Mouse (Mus musculus) midbrain, embryonic 16.5 days (tissue): ENCODE measurements at regions not wholly inside any gene's neighbourhood (a gene's known extent, or its start where the extent isn't known, plus 50 kb on each side); places are given as distances from the start of the nearest gene placed in this dataset.

Source experiments
- ATAC-seq: fragments of 200-750 bp; cut with Nextera tagmentation; 2 replicates; pipeline ENCODE4 v1.8.0; 2017; ENCODE audit warnings: moderate TSS enrichment
- H3K27ac ChIP-seq: fragments of 300-500 bp; sonication (generic); 2 replicates; pipeline ENCODE4 v1.5.1; 2014; ENCODE audit warnings: mild to moderate bottlenecking, low read length, mixed read lengths
- H3K27me3 ChIP-seq: fragments of 300-500 bp; sonication (generic); 2 replicates; pipeline ENCODE4 v1.6.1; 2014; ENCODE audit warnings: low read depth, low read length, mixed read lengths; ENCODE audit not compliant: control insufficient read depth, insufficient read depth
- H3K36me3 ChIP-seq: fragments of 300-500 bp; sonication (generic); 2 replicates; pipeline ENCODE4 v1.6.1; 2014; ENCODE audit warnings: mild to moderate bottlenecking, low read length, moderate library complexity, mixed read lengths; ENCODE audit not compliant: control insufficient read depth, insufficient read depth
- H3K4me1 ChIP-seq: fragments of 300-500 bp; sonication (generic); 2 replicates; pipeline ENCODE4 v1.6.1; 2014; ENCODE audit warnings: mild to moderate bottlenecking, low read length, mixed read lengths; ENCODE audit not compliant: control insufficient read depth, insufficient read depth
- H3K4me2 ChIP-seq: fragments of 300-500 bp; sonication (generic); 2 replicates; pipeline ENCODE4 v1.6.1; 2014; ENCODE audit warnings: mild to moderate bottlenecking, low read length, mixed read lengths
- H3K4me3 ChIP-seq: fragments of 300-500 bp; sonication (generic); 2 replicates; pipeline ENCODE4 v1.5.1; 2014; ENCODE audit warnings: low read depth, mild to moderate bottlenecking, low read length, moderate library complexity, mixed read lengths
- H3K9ac ChIP-seq: fragments of 300-500 bp; sonication (generic); 2 replicates; pipeline ENCODE4 v1.6.1; 2014; ENCODE audit warnings: low read depth, low read length, mixed read lengths
- H3K9me3 ChIP-seq: fragments of 300-500 bp; sonication (generic); replicated peaks from 2 replicates; pipeline ENCODE4 v1.6.1; 2014; ENCODE audit warnings: mild to moderate bottlenecking, low read length, mixed read lengths; ENCODE audit not compliant: control insufficient read depth, poor library complexity, severe bottlenecking
- WGBS: fragments of 180-500 bp; shearing (Covaris S2); extraction: QIAGEN DNeasy Blood & Tissue Kit; methylation state at CpG from one replicate; pipeline ENCODE4 v1.1.7; 2014; 5-methylcytosine and 5-hydroxymethylcytosine counted together

- no peaks in the 10 kb centered on the region for H3K4me1 ChIP-seq
- H3K27me3 ChIP-seq: 0 out of 2 replicates have a peak, but pooled peaks cover 6% of the 10 kb centered on the region
- ATAC-seq: no peak
- H3K9ac ChIP-seq: no peak overlapping the region
- WGBS: 67% methylated on average over 2 of the region's 2 CpGs
- H3K27ac ChIP-seq: no peak overlapping the region
- no peaks in the 10 kb centered on the region for H3K9me3 ChIP-seq
- no peaks in the 10 kb centered on the region for H3K36me3 ChIP-seq
- no peak overlapping the region for H3K4me2 ChIP-seq
- H3K4me3 ChIP-seq: no peak overlapping the region
Measured at GRCm38 (mm10) chr14:86463388-86463787, 677.6 kb downstream of the Diaph3 start.

- Histone ChIP-seq H3K4me2 (no peak overlapping the region), H3K27me3 (no peaks in the 10 kb centered on the region), H3K36me3 (no peaks in the 10 kb centered on the region), H3K9ac (no peak overlapping the region), H3K27ac (no peak overlapping the region), H3K4me3 (no peak overlapping the region), H3K9me3 (no peaks in the 10 kb centered on the region), H3K4me1 (no peaks in the 10 kb centered on the region)
- ATAC-seq: no peak
- WGBS: 88% methylated on average over 2 of the region's 2 CpGs
Measured at GRCm38 (mm10) chr14:86453142-86453541, 687.9 kb downstream of the Diaph3 start.

GRCm38 (mm10) chr14:86450616-86451015 lies 690.4 kb downstream of the Diaph3 start:
- Histone ChIP-seq H3K9me3 (no peaks in the 10 kb centered on the region), H3K4me1 (no peaks in the 10 kb centered on the region), H3K27ac (no peak overlapping the region), H3K4me2 (no peak overlapping the region), H3K27me3 (no peaks in the 10 kb centered on the region), H3K4me3 (no peak overlapping the region), H3K9ac (no peak overlapping the region), H3K36me3 (no peaks in the 10 kb centered on the region)
- WGBS: 93% methylated on average over 1 of the region's 1 CpGs
- no peak for ATAC-seq

- 84% methylated on average over 4 of the region's 4 CpGs for WGBS
Measured at GRCm38 (mm10) chr14:86445139-86445538, 695.9 kb downstream of the Diaph3 start.

GRCm38 (mm10) chr14:86443921-86444835 lies 696.9 kb downstream of the Diaph3 start:
- WGBS: 30% methylated on average over 5 of the region's 5 CpGs
- no peak for ATAC-seq

More at GRCm38 (mm10) chr14:86445139-86445538, 695.9 kb downstream of the Diaph3 start:
- no peaks in the 10 kb centered on the region for H3K4me1 ChIP-seq
- no peak overlapping the region for H3K4me2 ChIP-seq
- no peak overlapping the region for H3K9ac ChIP-seq
- ATAC-seq: no peak
- H3K27me3 ChIP-seq: no peaks in the 10 kb centered on the region
- H3K4me3 ChIP-seq: no peak overlapping the region
- no peak overlapping the region for H3K27ac ChIP-seq
- no peaks in the 10 kb centered on the region for H3K36me3 ChIP-seq
- no peaks in the 10 kb centered on the region for H3K9me3 ChIP-seq

GRCm38 (mm10) chr14:86441895-86442679 lies 698.9 kb downstream of the Diaph3 start:
- 53% methylated on average over 9 of the region's 9 CpGs for WGBS
- H3K9me3 ChIP-seq: no peaks in the 10 kb centered on the region
- H3K4me1 ChIP-seq: no peaks in the 10 kb centered on the region
- H3K27me3 ChIP-seq: no peaks in the 10 kb centered on the region
- H3K27ac ChIP-seq: peak overlapping the region; percentile 18; the same call in 1 of the 2 replicates
- no peak for ATAC-seq
- H3K36me3 ChIP-seq: no peaks in the 10 kb centered on the region
- H3K4me3 ChIP-seq: no peak overlapping the region
- no peak overlapping the region for H3K4me2 ChIP-seq
- H3K9ac ChIP-seq: no peak overlapping the region

More at GRCm38 (mm10) chr14:86443921-86444835, 696.9 kb downstream of the Diaph3 start:
- Histone ChIP-seq H3K4me1 (no peaks in the 10 kb centered on the region), H3K9me3 (no peaks in the 10 kb centered on the region), H3K4me2 (no peak overlapping the region), H3K36me3 (no peaks in the 10 kb centered on the region), H3K4me3 (no peak overlapping the region), H3K27me3 (no peaks in the 10 kb centered on the region), H3K9ac (no peak overlapping the region), H3K27ac (no peak overlapping the region)

- H3K4me3 ChIP-seq: no peak overlapping the region
- H3K9ac ChIP-seq: no peak overlapping the region
- no peak overlapping the region for H3K27ac ChIP-seq
- no peaks in the 10 kb centered on the region for H3K9me3 ChIP-seq
- WGBS: 91% methylated on average over 3 of the region's 3 CpGs
- H3K4me2 ChIP-seq: no peak overlapping the region
- no peaks in the 10 kb centered on the region for H3K36me3 ChIP-seq
- no peaks in the 10 kb centered on the region for H3K4me1 ChIP-seq
- ATAC-seq: no peak
- no peaks in the 10 kb centered on the region for H3K27me3 ChIP-seq
Measured at GRCm38 (mm10) chr14:86437383-86437782, 703.7 kb downstream of the Diaph3 start.

- no peak for ATAC-seq
- no peak overlapping the region for H3K27ac ChIP-seq
- 78% methylated on average over 2 of the region's 2 CpGs for WGBS
Measured at GRCm38 (mm10) chr14:86435345-86435744, 705.7 kb downstream of the Diaph3 start.

More at GRCm38 (mm10) chr14:86435345-86435744, 705.7 kb downstream of the Diaph3 start:
- no peaks in the 10 kb centered on the region for H3K9me3 ChIP-seq
- no peaks in the 10 kb centered on the region for H3K36me3 ChIP-seq
- H3K4me2 ChIP-seq: no peak overlapping the region
- H3K9ac ChIP-seq: no peak overlapping the region
- no peaks in the 10 kb centered on the region for H3K27me3 ChIP-seq
- no peaks in the 10 kb centered on the region for H3K4me1 ChIP-seq
- no peak overlapping the region for H3K4me3 ChIP-seq
